Mouse (Mus musculus): ENCODE data around the gene Naa15.
"Not testable (repeated sequence)": the region's sequence is repeated elsewhere in the genome, so short reads cannot be mapped to it uniquely, and the experiment has no call there.

Gene Naa15

DNA sequence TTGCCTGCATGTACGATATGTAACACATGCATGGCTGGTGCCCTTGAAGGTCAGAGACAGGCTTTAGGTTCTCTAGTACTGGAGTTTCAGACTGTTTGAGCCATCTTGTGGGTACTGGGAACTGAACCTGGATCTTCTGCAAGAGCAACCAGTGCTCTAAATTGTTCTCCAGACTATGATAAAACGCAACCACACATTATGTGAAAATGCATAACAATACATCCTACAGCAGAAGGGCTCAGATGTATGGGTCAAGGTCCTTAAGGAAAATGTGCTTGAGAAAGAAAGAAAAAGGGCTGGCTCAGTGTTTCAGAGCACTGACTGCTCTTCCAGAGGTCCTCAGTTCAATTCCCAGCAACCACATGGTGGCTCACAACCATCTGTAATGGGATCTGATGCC is 21.3 kb upstream of the Naa15 start:
- DNase-seq (ENCODE audit: low read depth, low spot score), result no peak

DNA sequence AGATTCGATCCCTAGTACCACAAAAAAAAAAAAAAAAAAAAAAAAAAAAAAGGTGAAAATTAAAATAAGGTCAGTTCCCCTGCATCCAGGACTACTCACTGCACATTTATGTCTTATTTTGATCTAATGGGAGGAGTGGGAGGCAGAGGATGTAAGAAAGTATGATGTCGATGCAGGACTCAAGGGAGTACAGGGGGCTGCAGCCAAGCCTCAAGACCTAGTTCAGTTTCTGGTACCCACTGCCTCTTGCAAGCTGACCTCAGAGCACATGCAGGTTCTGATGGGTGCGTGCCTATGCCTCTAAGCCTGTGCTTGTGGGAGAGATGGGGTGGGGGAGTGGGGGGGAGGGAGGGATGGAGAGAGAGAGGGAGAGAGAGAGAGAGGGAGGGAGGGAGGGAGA is 20.1 kb upstream of the Naa15 start:
- no peak for DNase-seq (ENCODE audit: low read depth, low spot score)

DNA sequence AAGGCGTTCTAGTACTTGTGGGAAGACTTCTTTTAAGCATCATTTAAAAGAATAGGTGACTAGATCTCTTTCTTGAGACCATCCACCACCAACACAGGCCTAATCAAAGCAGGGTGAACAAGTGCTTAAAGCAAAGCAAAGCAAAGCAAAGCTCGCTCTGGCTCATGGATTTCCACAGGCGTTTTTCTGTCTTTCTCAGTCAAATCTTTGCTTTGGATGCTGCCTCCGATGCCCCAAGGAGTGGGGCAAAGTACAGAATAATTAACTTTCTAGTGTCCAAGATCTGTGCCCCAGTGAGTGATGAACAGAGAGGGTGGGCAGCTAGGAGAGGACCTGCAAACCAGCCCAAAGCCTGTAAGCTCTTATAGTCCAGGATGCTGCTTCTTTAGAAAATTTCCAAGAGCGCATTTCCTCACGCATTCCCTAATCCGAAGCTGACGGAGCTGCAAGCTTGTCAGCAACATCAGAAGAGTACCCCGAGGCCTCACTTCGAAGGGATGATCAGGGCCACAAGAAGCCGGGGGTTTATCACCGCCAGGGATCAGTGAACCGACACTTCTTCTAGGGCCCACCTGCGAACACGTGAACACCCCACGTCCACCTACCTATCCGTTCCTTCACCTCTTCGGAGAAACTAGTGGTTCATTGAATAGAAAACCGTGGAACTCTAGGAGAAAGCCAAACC is 19.3 kb upstream of the Naa15 start:
- no peak for DNase-seq (ENCODE audit: low read depth, low spot score)

DNA sequence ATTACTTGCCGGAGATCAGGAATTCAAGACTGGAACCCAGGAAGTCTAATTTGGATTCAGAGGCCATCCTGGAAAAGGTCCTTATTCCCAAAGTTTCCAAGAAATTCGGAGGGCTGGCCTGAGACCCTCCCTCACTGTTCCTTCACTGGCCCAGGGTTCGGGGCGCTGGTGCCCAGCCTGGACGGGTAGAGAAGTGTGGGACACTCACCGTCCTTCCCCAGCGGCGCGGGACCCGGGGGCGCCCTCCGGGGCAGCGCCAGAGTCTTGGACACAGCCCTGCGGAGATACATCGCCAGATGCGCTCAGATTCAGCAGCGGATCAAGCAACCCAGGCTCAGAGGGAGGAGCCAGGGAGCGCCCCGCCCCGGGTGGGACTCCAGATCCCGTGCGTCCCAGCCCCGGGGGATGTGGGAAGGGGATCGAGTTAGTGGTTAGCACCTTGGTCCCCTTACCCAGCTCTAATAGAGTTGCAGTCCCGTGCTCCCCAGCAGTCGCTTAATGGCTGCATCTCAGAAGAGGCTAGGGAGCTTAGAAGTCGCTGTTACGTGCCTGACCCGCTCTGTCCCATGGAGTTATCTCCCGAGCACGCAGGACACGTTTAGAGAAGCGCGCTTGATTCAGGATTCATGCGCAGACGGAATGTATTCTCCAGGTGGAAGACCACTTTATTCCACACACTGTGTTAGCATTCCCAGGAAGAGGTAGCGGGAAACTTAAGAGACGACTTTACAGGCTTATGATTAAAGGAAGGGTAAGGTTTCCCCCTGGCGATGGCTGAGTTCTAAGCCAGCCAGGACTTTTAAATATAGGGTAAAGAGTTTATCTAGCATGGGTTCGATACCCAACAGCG is 18.5 kb upstream of the Naa15 start, which contains the start of gene Mgarp:
Gene Mgarp, minus strand, starts transcription at position 520 of the 850 bp plus-strand sequence.
- peak; percentile 85 for DNase-seq (ENCODE audit: low read depth, low spot score)

DNA sequence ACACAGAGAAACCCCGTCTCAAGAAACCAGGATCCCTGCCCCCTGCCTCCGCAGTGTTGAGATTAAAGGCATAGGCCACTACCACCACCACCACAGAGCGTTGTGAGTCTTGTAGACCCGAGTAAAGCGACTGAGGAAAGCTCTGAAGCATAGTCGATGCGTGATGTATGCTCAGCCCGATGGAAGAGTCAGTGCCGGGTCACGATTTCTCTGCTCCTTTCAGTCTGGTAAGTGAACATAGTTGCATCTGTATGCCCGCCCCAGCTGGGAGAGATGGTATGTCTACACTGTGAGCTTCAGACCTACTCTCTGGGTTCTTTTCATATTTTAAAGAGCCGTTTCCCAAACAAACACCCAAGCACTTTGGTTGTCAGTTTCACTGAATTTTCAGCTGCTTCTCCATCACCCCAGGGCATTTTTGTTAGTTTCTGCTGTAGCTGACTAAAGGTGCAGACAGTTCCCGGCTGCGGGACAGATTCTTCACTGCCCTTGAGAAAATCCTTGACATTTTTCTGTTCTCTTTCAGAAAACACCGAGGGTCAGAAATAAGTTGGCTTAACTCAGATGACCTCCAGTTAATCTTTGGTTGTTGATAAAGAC is 17.1 kb upstream of the Naa15 start:
- DNase-seq (ENCODE audit: low read depth, low spot score), result no peak

DNA sequence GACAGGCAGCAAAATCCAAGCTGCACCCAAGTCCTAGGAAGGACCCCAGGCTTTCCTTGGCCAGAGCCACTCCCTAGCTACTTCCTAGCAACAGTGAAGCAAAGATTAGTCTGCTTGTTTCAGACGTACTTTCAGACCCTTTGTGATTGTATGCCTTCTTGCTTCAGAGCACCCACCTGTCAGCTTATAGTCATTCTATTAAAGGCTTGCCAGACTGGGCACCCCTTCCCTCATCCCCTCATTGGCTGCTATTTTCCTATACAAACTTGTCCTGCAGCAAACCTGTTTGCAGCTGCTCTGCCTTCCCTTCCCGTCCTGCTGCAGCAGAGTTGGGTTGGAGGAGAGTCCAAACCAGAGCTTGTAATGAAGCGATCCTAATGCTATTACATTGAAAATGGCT is 16.3 kb upstream of the Naa15 start:
- no peak for DNase-seq (ENCODE audit: low read depth, low spot score)

DNA sequence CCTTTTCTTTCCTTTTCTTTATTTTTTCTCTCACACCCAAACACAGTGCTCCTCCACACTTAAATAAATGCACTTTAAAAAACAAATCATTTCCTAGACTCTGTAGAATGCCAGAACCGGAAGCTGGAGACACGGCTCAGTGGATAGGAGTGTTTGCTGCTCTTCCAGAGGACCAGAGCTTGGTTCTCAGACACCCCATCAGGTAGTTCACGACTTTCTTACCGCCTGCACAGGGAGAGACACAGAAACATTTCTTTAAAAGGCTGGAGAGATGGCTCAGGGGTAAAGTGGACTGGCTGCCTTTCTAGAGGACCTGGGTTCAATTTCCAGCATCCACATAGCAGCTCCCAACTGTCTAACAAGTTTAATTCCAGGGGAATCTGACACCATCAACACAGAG is 15.4 kb upstream of the Naa15 start:
- DNase-seq (ENCODE audit: low read depth, low spot score), result no peak

DNA sequence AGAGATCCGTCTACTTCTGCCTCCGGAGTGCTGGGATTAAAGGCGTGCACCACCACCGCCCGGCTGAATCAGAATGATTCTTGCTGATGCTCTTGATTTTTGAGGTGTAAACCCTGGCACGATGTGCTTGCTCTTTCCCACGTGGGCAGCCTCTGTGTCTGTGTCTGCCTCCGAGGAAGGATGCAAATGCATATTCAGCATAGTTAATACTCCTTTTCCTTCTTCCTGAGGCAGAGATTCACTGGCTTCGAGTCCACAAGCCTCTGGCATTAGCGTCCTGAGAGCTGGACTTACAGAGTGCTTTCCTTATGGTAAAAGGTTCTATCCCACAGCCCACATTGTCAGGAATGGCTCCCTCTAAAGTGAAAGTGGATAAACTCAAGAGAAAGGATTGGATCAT is 14.3 kb upstream of the Naa15 start:
- DNase-seq (ENCODE audit: low read depth, low spot score), result no peak

DNA sequence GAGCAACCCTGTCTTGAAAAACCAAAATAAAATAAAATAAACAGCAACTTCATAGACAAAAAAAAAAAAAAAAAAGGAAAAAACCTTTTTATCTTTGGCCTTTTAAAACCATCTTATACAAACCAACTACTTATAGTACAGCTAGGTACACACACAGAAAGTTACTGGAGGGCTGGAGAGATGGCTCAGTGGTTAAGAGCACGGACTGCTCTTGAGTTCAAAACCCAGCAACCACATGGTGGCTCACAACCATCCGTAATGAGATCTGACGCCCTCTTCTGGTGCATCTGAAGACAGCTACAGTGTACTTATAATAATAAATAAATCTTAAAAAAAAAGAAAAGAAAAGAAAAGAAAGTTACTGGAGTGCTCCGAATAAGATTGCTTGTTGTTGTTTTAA is 12.9 kb upstream of the Naa15 start:
- not testable (repeated sequence) for DNase-seq (ENCODE audit: low read depth, low spot score)

DNA sequence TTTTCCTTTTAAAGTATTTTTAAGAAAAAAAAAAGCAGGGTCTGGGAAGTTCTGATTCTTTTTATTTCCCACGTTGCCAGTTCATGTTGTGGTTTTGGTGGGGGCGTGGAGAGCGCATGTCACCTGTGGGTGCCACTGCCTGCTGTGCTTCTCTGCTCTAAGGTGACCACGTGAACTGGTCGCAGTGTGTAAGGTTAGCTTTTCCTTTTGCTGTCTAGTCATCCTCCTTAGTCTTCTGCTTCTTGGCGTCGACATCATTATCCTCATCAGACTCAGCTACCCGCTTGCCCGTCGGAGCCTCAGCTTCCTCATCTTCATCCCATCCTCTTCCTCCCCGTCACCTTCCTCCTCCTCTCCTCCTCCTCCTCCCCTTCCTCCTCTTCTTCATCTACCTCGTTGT is 12.3 kb upstream of the Naa15 start:
- no peak for DNase-seq (ENCODE audit: low read depth, low spot score)

DNA sequence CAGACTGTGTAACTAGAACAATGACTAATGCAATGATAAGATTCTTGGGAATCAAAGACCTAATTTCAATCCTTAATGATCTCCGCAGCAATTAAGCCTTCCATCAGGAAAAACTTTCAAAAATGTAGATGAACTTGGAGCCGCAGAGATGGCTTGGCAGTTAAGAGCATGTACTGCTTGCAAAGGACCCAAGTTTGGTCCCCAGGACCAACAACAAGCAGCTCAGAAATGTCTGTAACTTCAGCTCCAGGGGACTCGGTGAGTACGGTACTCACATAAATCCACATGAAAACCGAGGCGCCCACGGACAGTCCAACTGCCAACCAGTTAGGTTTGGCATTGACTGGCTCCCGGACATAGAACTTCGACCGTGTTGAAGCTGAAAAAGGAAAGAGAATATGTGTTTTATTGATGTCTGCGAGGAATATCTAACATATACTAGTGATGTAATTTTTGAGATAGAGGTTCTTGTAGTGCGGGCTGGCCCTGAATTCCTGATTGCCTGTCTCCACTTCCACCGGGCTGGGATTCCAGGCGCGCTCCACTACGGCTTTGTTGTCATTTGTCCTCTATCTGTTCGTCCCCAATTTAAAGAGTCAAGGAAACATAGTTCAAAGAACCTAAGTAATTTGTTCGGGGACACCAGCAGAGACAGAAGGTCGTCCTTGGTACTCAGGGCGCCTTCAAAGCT is 6.9 kb upstream of the Naa15 start:
- DNase-seq (ENCODE audit: low read depth, low spot score), result no peak

DNA sequence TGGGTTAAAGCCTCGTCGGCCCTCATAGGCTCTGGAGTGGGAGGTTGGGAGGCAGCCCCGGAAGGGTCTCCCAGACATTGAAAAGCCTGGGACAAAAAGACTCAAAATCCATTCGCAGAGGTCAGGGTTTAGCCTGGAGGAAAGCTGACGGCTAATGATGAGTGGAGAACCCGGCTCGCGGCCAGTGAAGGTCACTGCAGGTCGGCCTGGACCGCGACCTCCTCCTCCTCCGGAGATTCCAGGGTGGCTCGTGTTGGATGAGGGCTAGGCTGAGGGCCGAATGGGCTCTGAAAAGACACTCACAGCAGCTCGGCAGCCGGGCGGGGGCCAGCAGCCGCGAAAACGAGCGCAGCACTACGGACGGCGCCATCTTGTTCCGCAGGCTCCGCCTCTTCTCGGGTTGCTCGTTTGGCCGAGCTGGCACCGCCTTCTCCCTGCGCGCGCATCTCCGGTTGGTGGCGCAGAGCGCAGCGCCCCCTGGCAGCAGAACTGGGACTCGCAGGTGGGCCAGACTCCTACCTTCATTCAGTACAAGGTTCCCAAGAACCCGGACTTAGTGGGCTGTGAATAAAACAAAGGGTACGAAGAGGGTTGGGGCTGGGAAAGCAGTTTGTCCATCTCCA is 6.3 kb upstream of the Naa15 start, which contains the start of gene Ndufc1:
Gene Ndufc1, minus strand, starts transcription at position 428 of the 623 bp plus-strand sequence.
- DNase-seq (ENCODE audit: low read depth, low spot score), result peak; percentile 97

DNA sequence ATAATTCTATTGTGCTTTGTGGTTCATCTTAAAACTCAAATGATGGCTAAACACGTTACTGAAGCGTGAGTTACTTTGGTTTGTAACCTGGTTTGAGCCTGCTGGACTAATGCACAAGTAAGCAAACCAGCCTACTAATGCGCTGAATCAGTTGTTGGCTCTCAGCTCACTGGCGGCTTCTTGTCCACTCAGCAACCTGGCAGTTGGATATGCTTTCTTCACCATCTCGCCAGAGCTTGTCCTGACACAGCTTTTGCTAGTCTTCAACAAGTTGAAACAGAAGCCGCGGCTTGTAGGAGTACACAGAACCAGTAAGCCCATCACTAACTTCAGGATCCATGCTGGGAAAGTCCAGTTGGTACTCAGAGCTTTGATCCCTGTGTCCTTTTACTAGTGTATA is 2.5 kb upstream of the Naa15 start:
- no peak for DNase-seq (ENCODE audit: low read depth, low spot score)

DNA sequence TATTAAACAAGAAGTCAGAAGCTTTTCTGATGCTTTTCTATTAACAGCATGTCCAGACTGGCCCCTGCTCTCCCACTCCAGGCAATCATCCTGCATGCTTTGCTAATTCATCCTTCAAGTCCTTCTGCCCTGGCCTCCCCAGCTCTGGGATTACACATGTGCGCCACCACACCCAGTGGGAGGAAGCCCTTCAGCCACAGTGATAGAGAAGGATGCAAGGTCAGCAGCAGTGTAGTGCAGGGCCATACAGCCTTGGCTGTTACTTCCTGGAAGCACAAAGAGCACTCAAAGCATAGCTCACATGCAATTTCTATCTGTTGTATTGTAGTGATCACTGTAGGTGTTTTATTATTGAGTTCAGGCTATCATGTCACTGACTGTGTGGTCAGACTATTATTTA is 1.7 kb upstream of the Naa15 start:
- no peak for DNase-seq (ENCODE audit: low read depth, low spot score)

DNA sequence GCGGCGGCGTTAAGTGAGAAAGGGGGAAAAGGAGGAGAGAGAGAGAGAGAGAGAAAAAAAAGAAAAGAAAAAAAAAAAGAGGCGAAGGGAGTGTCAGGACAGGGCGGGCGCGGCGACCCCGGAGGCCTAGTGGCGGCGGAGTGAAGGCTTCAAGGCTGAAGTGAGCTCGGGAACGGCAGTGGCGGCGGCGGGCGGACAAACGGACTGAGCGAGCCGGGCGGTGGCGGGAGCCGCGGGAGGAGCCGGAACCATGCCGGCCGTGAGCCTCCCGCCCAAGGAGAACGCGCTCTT is 1.1 kb downstream of the Naa15 start:
- no peak for DNase-seq (ENCODE audit: low read depth, low spot score)

DNA sequence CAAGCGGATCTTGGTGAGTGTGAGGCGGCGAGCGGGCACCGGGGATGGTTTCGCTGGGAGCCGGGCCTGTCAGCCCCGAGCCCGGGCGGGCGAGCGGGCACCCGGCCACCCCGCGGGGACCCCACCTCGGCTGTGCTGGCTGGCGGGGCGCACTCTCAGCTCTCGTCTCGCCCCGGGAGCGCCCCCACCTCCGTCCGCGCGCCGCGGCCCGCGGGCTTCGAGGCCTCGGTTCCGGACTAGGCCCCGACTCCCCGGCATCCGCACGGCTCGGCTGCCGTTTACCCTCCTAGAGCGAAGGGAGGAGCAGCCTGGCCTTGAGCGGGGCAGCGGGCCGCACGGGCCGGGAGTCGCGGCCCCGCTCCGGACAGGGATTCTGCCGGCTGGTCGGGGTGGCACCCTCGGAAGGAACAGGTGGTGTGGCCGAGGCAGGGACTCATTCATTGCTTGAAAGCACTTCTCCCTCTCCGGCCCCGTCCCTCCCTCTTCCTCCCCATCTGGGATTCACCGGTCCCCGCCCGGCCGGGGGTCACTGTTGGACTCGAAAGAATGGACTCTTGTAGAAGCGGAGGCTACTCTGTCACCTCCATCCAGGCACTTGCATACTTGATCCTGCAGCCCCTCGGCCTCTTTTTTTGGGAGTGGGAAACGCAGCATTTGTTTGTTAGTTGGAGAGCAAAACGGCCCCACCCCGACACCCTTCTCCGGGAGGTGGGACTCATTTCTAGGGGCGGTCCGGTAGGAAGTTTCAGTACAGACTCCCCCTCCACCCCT is 1.6 kb downstream of the Naa15 start:
- DNase-seq (ENCODE audit: low read depth, low spot score), result peak; percentile 51

DNA sequence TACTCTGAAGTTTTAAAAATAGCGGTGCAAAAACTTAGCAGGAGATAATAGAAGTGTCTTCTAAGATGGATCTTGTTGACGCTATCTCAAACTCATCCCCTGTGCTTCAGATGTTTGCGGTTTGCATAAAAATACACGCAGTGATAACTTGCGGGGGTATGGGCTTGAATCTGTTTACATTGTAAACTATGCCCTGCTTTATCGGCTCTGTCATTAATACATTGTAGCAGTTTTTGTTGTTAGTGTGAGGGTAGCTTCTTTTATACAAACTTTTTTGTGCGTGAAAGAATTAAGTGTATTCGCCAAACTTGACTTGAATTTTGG is 2.1 kb downstream of the Naa15 start:
- no peak for DNase-seq (ENCODE audit: low read depth, low spot score)

DNA sequence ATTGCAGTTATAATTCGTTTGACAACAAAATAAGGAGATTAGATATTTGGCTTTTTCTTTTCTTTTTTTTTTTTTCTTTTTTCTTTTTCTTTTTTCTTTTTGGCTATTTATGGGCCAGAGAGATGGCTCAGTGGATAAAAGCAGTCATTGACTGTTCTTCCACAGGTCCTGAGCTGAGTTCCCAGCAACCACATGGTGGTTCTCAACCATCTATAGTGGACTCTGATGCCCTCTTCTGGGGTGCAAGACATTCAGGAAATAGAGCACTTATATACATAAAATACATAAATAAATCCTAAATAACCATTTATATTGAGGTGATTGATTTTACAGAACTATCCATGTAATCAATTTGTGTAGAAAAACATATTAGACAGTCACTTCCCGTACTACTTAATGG is 2.5 kb downstream of the Naa15 start:
- DNase-seq (ENCODE audit: low read depth, low spot score), result no peak

DNA sequence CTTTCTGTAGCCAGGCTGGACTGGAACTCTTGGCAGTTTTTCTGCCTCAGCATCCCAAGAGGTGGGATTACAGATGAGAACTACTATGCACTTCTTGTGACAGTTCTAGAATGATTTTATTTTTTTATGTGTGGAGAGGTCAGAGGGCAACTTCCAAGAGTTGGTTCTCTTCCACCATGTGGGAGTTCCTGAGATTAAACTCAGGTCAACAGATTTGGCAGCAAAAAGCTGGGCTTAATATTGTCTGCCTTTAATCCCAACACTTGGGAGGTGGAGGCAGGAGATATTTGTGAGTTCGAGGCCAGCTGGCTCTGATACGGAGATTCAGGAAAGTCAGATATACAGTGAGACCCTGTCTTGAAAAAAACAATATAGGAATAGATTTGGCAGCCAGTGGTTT is 3.0 kb downstream of the Naa15 start:
- DNase-seq (ENCODE audit: low read depth, low spot score), result no peak

DNA sequence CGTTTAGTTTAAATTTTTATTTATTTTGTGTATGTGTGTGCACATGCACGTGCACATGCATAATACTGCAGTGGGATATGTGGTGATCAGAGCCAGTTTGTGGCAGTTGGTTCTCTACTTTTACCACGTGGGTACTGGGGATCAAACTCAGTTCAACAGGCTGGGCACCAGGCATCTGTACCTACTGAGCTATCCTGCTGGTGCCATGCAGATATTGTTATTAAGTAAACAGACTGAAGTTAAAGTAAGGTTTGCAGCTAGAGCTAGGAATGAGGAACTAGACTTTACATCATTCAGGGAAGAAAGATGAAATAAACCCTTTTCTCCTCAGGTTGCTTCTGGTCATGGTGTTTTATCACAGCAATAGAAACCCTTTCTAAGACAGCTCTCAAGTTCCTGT is 7.0 kb downstream of the Naa15 start:
- DNase-seq (ENCODE audit: low read depth, low spot score), result no peak

DNA sequence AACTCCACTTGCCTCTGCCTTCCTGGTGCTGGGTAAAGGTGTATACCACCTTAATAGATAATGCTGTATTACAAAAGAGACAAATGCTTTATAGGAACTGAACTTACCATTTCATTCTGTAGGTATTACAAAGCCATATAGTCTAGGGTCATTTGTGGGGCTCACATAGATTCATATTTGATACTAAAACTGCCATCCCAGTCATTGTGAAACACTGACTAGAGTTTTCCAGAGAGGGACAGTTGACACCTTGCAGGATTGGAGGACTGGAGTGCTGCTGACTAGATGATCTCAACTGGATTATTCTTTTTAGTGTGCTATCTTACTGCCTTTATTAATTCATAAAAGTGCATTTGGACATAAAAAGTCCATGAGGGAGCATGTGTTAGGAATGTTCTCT is 10.4 kb downstream of the Naa15 start:
- DNase-seq (ENCODE audit: low read depth, low spot score), result no peak
